Comparison of ENCODE assay signal across 20 mouse cellular contexts in genomic region chr5:66550292-66550691, GRCm38 (mm10).
DNase-seq lines count a peak whose midpoint lies in the region; ATAC-seq and TF ChIP-seq lines count a peak whose summit lies in the region.
"Had no signal": no experiment of that assay in that cellular context is flagged by ENCODE, and none has a peak within 500 bp of the region (broad histone marks: within the 10 kb centered on the region; RNA-seq: fewer than 3 reads in every experiment).

No protein-coding gene starts in this region.

- H3K4me1 ChIP-seq in embryonic facial prominence, embryonic 12.5 days, result peaks cover 15% of the 10 kb centered on the region
- H3K4me1 ChIP-seq in embryonic facial prominence, embryonic 10.5 days, result peaks cover 16% of the 10 kb centered on the region
- H3K4me1 ChIP-seq in neural tube, embryonic 14.5 days (ENCODE audit: control insufficient read depth, insufficient read depth, low read length), result peaks cover 6% of the 10 kb centered on the region; the same call in 1 of the 2 replicates
- peaks cover 30% of the 10 kb centered on the region for H3K4me1 ChIP-seq in neural tube, embryonic 15.5 days
- H3K4me1 ChIP-seq: liver, embryonic 12.5 days; megakaryocyte, embryonic 14.5 days had no signal

- no peak overlapping the region for H3K4me2 ChIP-seq in embryonic facial prominence, embryonic 12.5 days (replicated peaks)
- no peak overlapping the region for H3K4me2 ChIP-seq in neural tube, embryonic 14.5 days (ENCODE audit: low read depth, low read length)
- no peak overlapping the region for H3K4me2 ChIP-seq in neural tube, embryonic 15.5 days
- H3K4me2 ChIP-seq in myocyte (ENCODE audit: low read depth), result peak overlapping the region; percentile 76
- H3K4me2 ChIP-seq: heart, embryonic 11.5 days; hindbrain, embryonic 13.5 days; limb, embryonic 12.5 days; liver, embryonic 12.5 days; stomach, embryonic 15.5 days had no signal

- H3K27me3 ChIP-seq in embryonic facial prominence, embryonic 12.5 days, result no peaks in the 10 kb centered on the region
- no peaks in the 10 kb centered on the region for H3K27me3 ChIP-seq in embryonic facial prominence, embryonic 10.5 days (replicated peaks; ENCODE audit: low read depth, poor library complexity, severe bottlenecking)
- H3K27me3 ChIP-seq in neural tube, embryonic 14.5 days (ENCODE audit: control insufficient read depth, insufficient read depth, low read length), result no peaks in the 10 kb centered on the region
- H3K27me3 ChIP-seq in neural tube, embryonic 15.5 days (replicated peaks), result no peaks in the 10 kb centered on the region
- H3K27me3 ChIP-seq in myocyte (ENCODE audit: control insufficient read depth, insufficient read depth, insufficient read length), result no peaks in the 10 kb centered on the region
- H3K27me3 ChIP-seq: hindbrain, embryonic 13.5 days; limb, embryonic 12.5 days; liver, embryonic 12.5 days; megakaryocyte, embryonic 14.5 days; stomach, embryonic 15.5 days had no signal

- WGBS in embryonic facial prominence, embryonic 12.5 days, result 94% methylated on average over 5 of the region's 5 CpGs
- 95% methylated on average over 5 of the region's 5 CpGs for WGBS in embryonic facial prominence, embryonic 10.5 days
- WGBS in neural tube, embryonic 14.5 days, result 95% methylated on average over 5 of the region's 5 CpGs
- WGBS in neural tube, embryonic 15.5 days, result 96% methylated on average over 5 of the region's 5 CpGs

- H3K9ac ChIP-seq in embryonic facial prominence, embryonic 12.5 days, result no peak overlapping the region
- H3K9ac ChIP-seq in neural tube, embryonic 14.5 days (replicated peaks; ENCODE audit: low read depth, low read length), result no peak overlapping the region
- no peak overlapping the region for H3K9ac ChIP-seq in neural tube, embryonic 15.5 days (replicated peaks)
- H3K9ac ChIP-seq: hindbrain, embryonic 13.5 days; limb, embryonic 12.5 days; liver, embryonic 12.5 days; stomach, embryonic 15.5 days had no signal

- no peaks in the 10 kb centered on the region for H3K36me3 ChIP-seq in embryonic facial prominence, embryonic 12.5 days
- H3K36me3 ChIP-seq in embryonic facial prominence, embryonic 10.5 days (replicated peaks), result peaks cover 17% of the 10 kb centered on the region
- no peaks in the 10 kb centered on the region for H3K36me3 ChIP-seq in neural tube, embryonic 14.5 days (ENCODE audit: control insufficient read depth, insufficient read depth, low read length)
- 0 out of 2 replicates have a peak, but pooled peaks cover 3% of the 10 kb centered on the region for H3K36me3 ChIP-seq in neural tube, embryonic 15.5 days
- no peaks in the 10 kb centered on the region for H3K36me3 ChIP-seq in myocyte (ENCODE audit: control insufficient read depth, insufficient read depth)
- H3K36me3 ChIP-seq: liver, embryonic 12.5 days; stomach, embryonic 15.5 days had no signal

- H3K79me2 ChIP-seq in myocyte (ENCODE audit: control insufficient read depth, insufficient read depth), result peaks cover 69% of the 10 kb centered on the region

- 0 out of 2 replicates have a peak overlapping the region, but pooled peaks have one; percentile 20 for H3K27ac ChIP-seq in embryonic facial prominence, embryonic 12.5 days
- H3K27ac ChIP-seq in embryonic facial prominence, embryonic 10.5 days (replicated peaks), result no peak overlapping the region
- 0 out of 2 replicates have a peak overlapping the region, but pooled peaks have one; percentile 22 for H3K27ac ChIP-seq in neural tube, embryonic 14.5 days (ENCODE audit: low read depth, low read length)
- no peak overlapping the region for H3K27ac ChIP-seq in neural tube, embryonic 15.5 days (replicated peaks)
- H3K27ac ChIP-seq: hindbrain, embryonic 13.5 days; limb, embryonic 12.5 days; liver, embryonic 12.5 days; stomach, embryonic 15.5 days had no signal

- 0 out of 2 replicates have a peak, but pooled peaks cover 3% of the 10 kb centered on the region for H3K9me3 ChIP-seq in embryonic facial prominence, embryonic 12.5 days
- H3K9me3 ChIP-seq in embryonic facial prominence, embryonic 10.5 days, result peaks cover 12% of the 10 kb centered on the region
- no peaks in the 10 kb centered on the region for H3K9me3 ChIP-seq in neural tube, embryonic 14.5 days (ENCODE audit: control insufficient read depth, low read length)
- no peaks in the 10 kb centered on the region for H3K9me3 ChIP-seq in neural tube, embryonic 15.5 days (replicated peaks)
- H3K9me3 ChIP-seq: limb, embryonic 12.5 days; liver, embryonic 12.5 days; stomach, embryonic 15.5 days had no signal

- TF ChIP-seq POLR2A in myocyte (IDR thresholded peaks at IDR 0.05; ENCODE audit: insufficient read length, low read depth), result no peak

- ATAC-seq in embryonic facial prominence, embryonic 12.5 days (ENCODE audit: insufficient number of reproducible peaks, insufficient read depth, low FRiP score, low TSS enrichment), result no peak
- ATAC-seq in neural tube, embryonic 14.5 days (ENCODE audit: low read depth), result no peak
- no peak for ATAC-seq in neural tube, embryonic 15.5 days (ENCODE audit: low FRiP score)
- ATAC-seq: forebrain, embryonic 14.5 days; liver, embryonic 12.5 days had no signal

- intact Hi-C loops in left cerebral cortex, postnatal 14 days (cut with DNase I), result no loop called here

- no peak for DNase-seq in embryonic facial prominence, embryonic 10.5 days (ENCODE audit: low spot score)
- peak; percentile 59 for DNase-seq in adrenal gland, postnatal 14 days
- no peak for DNase-seq in left cerebral cortex, adult 8-10 months (ENCODE audit: low spot score in 2 of 2)
- no peak for DNase-seq in left cerebral cortex, postnatal 14 days (ENCODE audit: low spot score in 2 of 2)
- DNase-seq: cerebellum, postnatal 10 days; heart, postnatal 14 days; lung, adult 2 months; midbrain, embryonic 14.5 days; thymus, adult 18-20 months had no signal

- H3K4me3 ChIP-seq in embryonic facial prominence, embryonic 12.5 days, result no peak overlapping the region
- no peak overlapping the region for H3K4me3 ChIP-seq in embryonic facial prominence, embryonic 10.5 days
- no peak overlapping the region for H3K4me3 ChIP-seq in neural tube, embryonic 14.5 days (ENCODE audit: low read depth, low read length)
- H3K4me3 ChIP-seq in neural tube, embryonic 15.5 days (replicated peaks), result no peak overlapping the region
- no peak overlapping the region for H3K4me3 ChIP-seq in myocyte
- H3K4me3 ChIP-seq: hindbrain, embryonic 13.5 days; limb, embryonic 12.5 days; liver, embryonic 12.5 days; megakaryocyte, embryonic 14.5 days; stomach, embryonic 15.5 days had no signal

- H3ac ChIP-seq in myocyte (ENCODE audit: control insufficient read depth, insufficient read length), result no peak overlapping the region

TF ChIP-seq in myocyte, 11 proteins besides CTCF, POLR2A, EP300 and RAD21:
- TF ChIP-seq POLR2AphosphoS2 (IDR thresholded peaks at IDR 0.05; ENCODE audit: insufficient read length, low read depth) (no peak), TCF3 (IDR thresholded peaks at IDR 0.05; ENCODE audit: insufficient read length, low read depth) (no peak), TCF12 (IDR thresholded peaks at IDR 0.05; ENCODE audit: insufficient read depth, poor library complexity, severe bottlenecking) (no peak), USF1 (IDR thresholded peaks at IDR 0.05; ENCODE audit: low read depth) (no peak), MYOD1 (IDR thresholded peaks at IDR 0.05; ENCODE audit: control insufficient read depth in 1 of 3, insufficient read length in 2 of 3, low read depth in 2 of 3) (peak in 1 of 3 experiments; percentile 43), MYOG (IDR thresholded peaks at IDR 0.05; ENCODE audit: control insufficient read depth in 1 of 3, insufficient read depth in 1 of 3, insufficient read length in 2 of 3, low read depth in 2 of 3) (peak in 1 of 3 experiments; percentile 35), CEBPB (IDR thresholded peaks at IDR 0.05; ENCODE audit: insufficient read depth, poor library complexity, severe bottlenecking) (peak; percentile 42)

Comparison
In these comparisons a context has a peak if more than half of its experiments do, and no peak if none do; other contexts are left out.
1. H3K27ac ChIP-seq: peak in embryonic facial prominence, embryonic 12.5 days (single experiment) and neural tube, embryonic 14.5 days (single experiment); none in embryonic facial prominence, embryonic 10.5 days (single experiment) and neural tube, embryonic 15.5 days (single experiment).